Mouse (Mus musculus): ENCODE results near the gene Hdac2. TPM values are rescaled to one million over a fixed set of nuclear protein-coding genes. Genes with fewer than 3 reads are reported as not detected.

Gene Hdac2
- polyA plus RNA-seq (2012; rRNA removed) = 58.3 and 70.8 TPM in 2 replicates

DNA sequence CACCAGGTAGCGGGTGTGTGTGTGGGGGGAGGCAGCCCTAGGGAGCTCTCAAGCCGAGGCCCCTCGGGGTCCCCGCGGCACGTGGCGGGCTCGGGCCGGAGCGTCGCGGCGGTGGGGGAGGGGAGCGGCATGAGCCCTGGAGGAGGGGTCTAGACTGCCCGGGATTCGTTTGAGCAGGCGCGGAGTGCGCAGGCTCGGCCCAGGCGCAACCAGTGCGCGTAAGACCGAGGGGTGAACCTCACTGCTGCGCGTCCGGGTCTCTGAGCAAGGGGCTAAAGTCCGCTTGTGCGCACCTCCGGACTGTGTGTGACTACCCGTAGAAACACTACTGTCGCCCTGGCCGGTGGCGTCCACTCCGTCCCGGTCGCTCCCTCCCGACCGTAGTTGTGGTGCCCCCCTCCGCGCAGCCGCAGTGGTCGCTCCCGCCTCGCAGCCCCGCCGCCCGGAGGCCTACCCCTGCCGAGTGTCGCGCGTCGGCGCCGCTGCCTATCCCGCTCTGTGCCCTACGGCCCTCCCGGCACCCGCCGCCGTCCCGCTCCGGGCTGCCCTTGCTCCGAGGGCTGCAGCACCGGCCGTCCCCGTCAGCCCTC lies at the start of gene Hdac2:
Hdac2 (plus strand) TSS at position 459 of the 590 bp plus-strand sequence.
- under 1% methylated on average over 67 of the region's 67 CpGs for WGBS
- peak within 1 kb of the TSS; percentile 97 for H3K27ac ChIP-seq (ENCODE audit: insufficient read depth, low read length)

DNA sequence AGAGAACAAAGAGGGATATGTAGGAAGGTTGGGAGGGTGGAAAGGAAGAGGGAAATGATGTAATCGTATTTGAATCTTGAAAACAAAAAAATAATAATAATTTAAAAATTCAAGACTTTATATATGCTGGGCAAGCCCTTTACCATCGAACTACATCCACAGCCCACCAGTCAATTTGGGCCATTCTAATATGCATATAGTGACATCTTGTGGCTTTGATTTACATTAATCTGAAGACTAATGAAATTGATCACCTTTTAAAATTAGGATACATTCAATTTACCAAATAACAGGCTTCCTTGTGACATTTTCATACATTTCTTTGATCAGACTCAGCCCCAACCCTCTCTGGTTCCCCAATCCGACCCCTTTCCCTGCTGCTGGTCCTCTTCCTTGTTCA lies 46.1 kb upstream of the Hdac2 start:
- H3K4me1 ChIP-seq (ENCODE audit: control insufficient read depth, insufficient read depth, low read length) = no peaks in the 10 kb centered on the region
- DNase-seq = no peak
- TF ChIP-seq CTCF (IDR thresholded peaks at IDR 0.05; ENCODE audit: borderline replicate concordance, insufficient read depth, low read depth, low read length) (no peak), POLR2A (IDR thresholded peaks at IDR 0.05; ENCODE audit: borderline replicate concordance, insufficient read depth, low read length) (no peak)
- no peak overlapping the region for H3K27ac ChIP-seq (ENCODE audit: insufficient read depth, low read length)
- no peaks in the 10 kb centered on the region for H3K27me3 ChIP-seq (ENCODE audit: control insufficient read depth, insufficient read depth, low read length)
- WGBS = 64% methylated on average over 3 of the region's 3 CpGs
- no peak overlapping the region for H3K4me3 ChIP-seq (replicated peaks; ENCODE audit: insufficient read depth, low read depth, low read length)

More for the DNA sequence above, at the start of gene Hdac2:
- Histone ChIP-seq H3K4me1 (ENCODE audit: control insufficient read depth, insufficient read depth, low read length) (peaks cover 5% of the 10 kb centered on the region; the same call in 1 of the 2 replicates), H3K27me3 (ENCODE audit: control insufficient read depth, insufficient read depth, low read length) (no peaks in the 10 kb centered on the region), H3K4me3 (replicated peaks; ENCODE audit: insufficient read depth, low read depth, low read length) (peak within 1 kb of the TSS; percentile 78)
- peak; percentile 89 to 93 for DNase-seq
- TF ChIP-seq CTCF (IDR thresholded peaks at IDR 0.05; ENCODE audit: borderline replicate concordance, insufficient read depth, low read depth, low read length) (no peak), POLR2A (IDR thresholded peaks at IDR 0.05; ENCODE audit: borderline replicate concordance, insufficient read depth, low read length) (peak; percentile 69; the same call in 1 of the 2 replicates)

DNA sequence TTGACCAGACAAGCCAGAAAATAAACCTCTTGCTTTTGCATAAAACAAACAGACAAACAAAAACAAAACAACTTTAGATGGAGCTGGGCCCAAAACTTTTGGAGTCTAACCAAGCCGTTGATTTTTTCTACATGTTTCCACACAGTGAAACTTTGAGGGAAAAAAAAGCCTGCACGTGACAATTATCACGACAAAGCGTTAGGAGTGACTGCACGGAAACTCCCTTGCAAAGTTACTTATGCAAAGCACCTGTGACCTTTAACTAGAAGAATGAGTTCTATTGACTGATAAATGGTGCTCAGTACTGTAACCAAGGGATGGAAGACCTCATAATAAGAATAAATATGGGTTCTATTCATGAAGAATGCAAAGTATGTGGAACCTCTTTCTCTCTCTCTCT lies 38.5 kb upstream of the Hdac2 start:
- H3K27me3 ChIP-seq (ENCODE audit: control insufficient read depth, insufficient read depth, low read length) = no peaks in the 10 kb centered on the region
- H3K4me3 ChIP-seq (replicated peaks; ENCODE audit: insufficient read depth, low read depth, low read length) = no peak overlapping the region
- DNase-seq = no peak
- no peaks in the 10 kb centered on the region for H3K4me1 ChIP-seq (ENCODE audit: control insufficient read depth, insufficient read depth, low read length)
- WGBS = 85% methylated on average over 5 of the region's 5 CpGs
- H3K27ac ChIP-seq (ENCODE audit: insufficient read depth, low read length) = no peak overlapping the region
- no peak for TF ChIP-seq CTCF (IDR thresholded peaks at IDR 0.05; ENCODE audit: borderline replicate concordance, insufficient read depth, low read depth, low read length)

DNA sequence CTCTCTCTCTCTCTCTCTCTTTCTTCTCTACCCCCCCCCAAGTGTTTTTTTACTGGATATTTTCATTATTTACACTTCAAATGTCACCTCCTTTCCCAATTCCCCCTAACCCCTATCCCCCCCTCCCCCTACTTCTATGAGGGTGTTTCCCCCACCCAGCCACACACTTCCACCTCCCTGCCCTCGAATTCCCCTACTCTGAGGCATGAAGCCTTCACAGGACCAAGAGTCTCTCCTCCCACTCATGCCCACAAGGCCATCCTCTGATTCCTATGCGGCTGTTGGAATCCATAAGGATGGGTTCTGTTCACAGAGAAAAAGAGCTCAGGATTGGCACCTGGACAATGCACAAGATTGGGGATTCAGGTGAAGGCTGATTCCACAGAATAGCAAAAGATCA lies 38.1 kb upstream of the Hdac2 start:
- no peak overlapping the region for H3K27ac ChIP-seq (ENCODE audit: insufficient read depth, low read length)
- no peaks in the 10 kb centered on the region for H3K4me1 ChIP-seq (ENCODE audit: control insufficient read depth, insufficient read depth, low read length)
- no peak for DNase-seq
- TF ChIP-seq POLR2A (IDR thresholded peaks at IDR 0.05; ENCODE audit: borderline replicate concordance, insufficient read depth, low read length) = no peak
- TF ChIP-seq CTCF (IDR thresholded peaks at IDR 0.05; ENCODE audit: borderline replicate concordance, insufficient read depth, low read depth, low read length) = no peak
- H3K4me3 ChIP-seq (replicated peaks; ENCODE audit: insufficient read depth, low read depth, low read length) = no peak overlapping the region
- H3K27me3 ChIP-seq (ENCODE audit: control insufficient read depth, insufficient read depth, low read length) = no peaks in the 10 kb centered on the region
- 73% methylated on average over 2 of the region's 2 CpGs for WGBS

DNA sequence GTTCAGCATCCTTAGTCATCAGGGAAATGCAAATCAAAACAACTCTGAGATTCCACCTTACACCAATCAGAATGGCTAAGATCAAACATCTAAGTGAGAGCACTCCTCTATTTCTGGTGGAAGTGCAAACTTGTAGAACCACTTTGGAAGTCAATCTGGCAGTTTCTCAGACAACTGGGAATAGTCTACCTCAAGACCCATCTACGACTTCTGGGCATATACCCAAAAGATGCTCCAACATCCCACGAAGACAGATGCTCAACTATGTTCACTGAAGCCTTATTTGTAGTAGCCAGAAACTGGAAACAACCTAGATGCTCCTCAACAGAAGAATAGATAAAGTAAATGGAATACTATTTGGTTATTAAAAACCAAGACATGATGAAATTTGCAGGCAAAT lies 22.6 kb upstream of the Hdac2 start:
- DNase-seq = no peak
- Histone ChIP-seq H3K4me1 (ENCODE audit: control insufficient read depth, insufficient read depth, low read length) (no peaks in the 10 kb centered on the region), H3K4me3 (replicated peaks; ENCODE audit: insufficient read depth, low read depth, low read length) (no peak overlapping the region), H3K27me3 (ENCODE audit: control insufficient read depth, insufficient read depth, low read length) (no peaks in the 10 kb centered on the region), H3K27ac (ENCODE audit: insufficient read depth, low read length) (no peak overlapping the region)
- WGBS = 27% methylated on average over 2 of the region's 2 CpGs
- TF ChIP-seq CTCF (IDR thresholded peaks at IDR 0.05; ENCODE audit: borderline replicate concordance, insufficient read depth, low read depth, low read length) = no peak
- TF ChIP-seq POLR2A (IDR thresholded peaks at IDR 0.05; ENCODE audit: borderline replicate concordance, insufficient read depth, low read length) = no peak

DNA sequence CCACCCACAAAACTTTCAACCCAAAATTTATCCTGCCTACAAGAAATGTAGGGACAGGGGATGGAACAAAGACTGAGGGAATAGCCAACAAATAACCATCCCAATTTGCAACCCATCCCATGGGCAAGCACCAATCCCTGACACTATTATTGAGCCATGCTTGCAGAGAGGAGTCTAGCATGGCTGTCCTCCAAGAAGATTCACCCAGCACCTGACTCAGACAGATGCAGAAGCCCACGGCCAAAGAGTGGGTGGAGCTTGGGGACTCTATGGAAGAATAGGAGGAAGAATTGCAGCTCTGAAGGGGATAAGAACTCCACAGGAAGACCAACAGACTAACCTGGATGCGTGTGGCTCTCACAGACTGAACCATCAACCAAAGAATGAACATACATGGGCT lies 21.7 kb upstream of the Hdac2 start:
- TF ChIP-seq CTCF (IDR thresholded peaks at IDR 0.05; ENCODE audit: borderline replicate concordance, insufficient read depth, low read depth, low read length) (no peak), POLR2A (IDR thresholded peaks at IDR 0.05; ENCODE audit: borderline replicate concordance, insufficient read depth, low read length) (no peak)
- 60% methylated on average over 2 of the region's 2 CpGs for WGBS
- no peaks in the 10 kb centered on the region for H3K4me1 ChIP-seq (ENCODE audit: control insufficient read depth, insufficient read depth, low read length)
- DNase-seq = no peak
- H3K27me3 ChIP-seq (ENCODE audit: control insufficient read depth, insufficient read depth, low read length) = no peaks in the 10 kb centered on the region
- H3K27ac ChIP-seq (ENCODE audit: insufficient read depth, low read length) = no peak overlapping the region
- no peak overlapping the region for H3K4me3 ChIP-seq (replicated peaks; ENCODE audit: insufficient read depth, low read depth, low read length)

DNA sequence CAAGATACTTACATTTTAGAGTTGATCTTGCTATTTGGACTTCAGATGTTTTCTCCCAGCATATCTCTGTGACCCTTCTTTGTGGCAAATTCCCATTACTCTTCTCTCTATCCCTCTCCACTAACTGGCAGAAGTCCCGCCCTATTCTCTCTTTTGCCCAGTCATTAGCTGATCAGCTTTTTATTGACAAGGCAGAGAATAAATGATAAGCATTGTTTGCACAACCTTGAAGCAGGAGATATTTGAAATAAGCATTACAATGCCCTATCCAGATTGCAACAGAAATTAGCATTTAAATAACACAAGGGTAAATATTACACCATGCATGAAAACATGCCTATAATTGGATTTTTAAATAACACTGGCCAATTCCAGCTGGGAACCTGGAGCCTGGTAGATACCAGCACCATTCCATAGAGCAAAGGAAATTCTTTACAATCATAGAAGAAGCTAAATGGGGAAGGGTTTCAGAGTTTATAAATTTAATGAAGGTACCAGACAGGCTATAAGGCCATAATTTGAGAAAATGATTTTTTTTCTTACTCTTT lies 14.7 kb upstream of the Hdac2 start:
- Histone ChIP-seq H3K4me3 (replicated peaks; ENCODE audit: insufficient read depth, low read depth, low read length) (no peak overlapping the region), H3K4me1 (ENCODE audit: control insufficient read depth, insufficient read depth, low read length) (no peaks in the 10 kb centered on the region), H3K27ac (ENCODE audit: insufficient read depth, low read length) (no peak overlapping the region), H3K27me3 (ENCODE audit: control insufficient read depth, insufficient read depth, low read length) (no peaks in the 10 kb centered on the region)
- DNase-seq = no peak
- WGBS = 93% methylated on average over 1 of the region's 1 CpGs
- TF ChIP-seq CTCF (IDR thresholded peaks at IDR 0.05; ENCODE audit: borderline replicate concordance, insufficient read depth, low read depth, low read length) (no peak), POLR2A (IDR thresholded peaks at IDR 0.05; ENCODE audit: borderline replicate concordance, insufficient read depth, low read length) (no peak)

DNA sequence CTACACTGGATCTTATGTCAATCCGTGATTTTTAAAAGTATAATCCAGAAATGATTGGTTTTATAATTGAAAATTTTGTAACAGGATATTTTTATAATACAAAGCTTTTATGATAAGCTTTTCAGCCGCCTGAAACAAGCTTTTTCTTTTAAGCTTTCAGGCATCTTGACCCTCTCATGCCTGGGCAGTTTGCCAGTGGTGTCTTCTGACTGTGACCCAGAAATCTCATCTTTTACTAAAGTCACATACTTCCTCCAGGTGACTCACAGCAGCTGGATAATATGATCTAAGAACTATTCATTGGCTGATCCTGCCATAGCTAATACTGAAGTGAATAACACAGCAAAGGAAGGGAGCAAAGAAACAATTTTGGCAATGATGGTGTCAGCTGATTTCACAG lies 9.9 kb upstream of the Hdac2 start:
- H3K27ac ChIP-seq (ENCODE audit: insufficient read depth, low read length) = no peak overlapping the region
- H3K4me1 ChIP-seq (ENCODE audit: control insufficient read depth, insufficient read depth, low read length) = no peaks in the 10 kb centered on the region
- 71% methylated on average over 2 of the region's 2 CpGs for WGBS
- TF ChIP-seq CTCF (IDR thresholded peaks at IDR 0.05; ENCODE audit: borderline replicate concordance, insufficient read depth, low read depth, low read length) (no peak), POLR2A (IDR thresholded peaks at IDR 0.05; ENCODE audit: borderline replicate concordance, insufficient read depth, low read length) (no peak)
- no peaks in the 10 kb centered on the region for H3K27me3 ChIP-seq (ENCODE audit: control insufficient read depth, insufficient read depth, low read length)
- no peak for DNase-seq
- H3K4me3 ChIP-seq (replicated peaks; ENCODE audit: insufficient read depth, low read depth, low read length) = no peak overlapping the region
